ENCODE assay signal across 14 mouse cellular contexts in genomic region chr1:131759667-131760427, GRCm38 (mm10). TPM values are rescaled to one million over a fixed set of nuclear protein-coding genes. Genes with fewer than 3 reads are reported as not detected.
DNase-seq lines count a peak whose midpoint lies in the region; ATAC-seq lines count a peak whose summit lies in the region.
"Had no signal": no experiment of that assay in that cellular context is flagged by ENCODE, and none has a peak within 500 bp of the region (broad histone marks: within the 10 kb centered on the region; RNA-seq: fewer than 3 reads in every experiment).

No protein-coding gene starts in this region.

- no peak overlapping the region for H3K4me3 ChIP-seq in hindbrain, embryonic 10.5 days
- H3K4me3 ChIP-seq in hindbrain, embryonic 16.5 days (ENCODE audit: low read length): no peak overlapping the region
- H3K4me3 ChIP-seq: left cerebral cortex, adult 2 months; neural tube, embryonic 15.5 days; stomach, embryonic 15.5 days had no signal

- H3K4me1 ChIP-seq in hindbrain, embryonic 10.5 days (replicated peaks): peaks cover 18% of the 10 kb centered on the region
- H3K4me1 ChIP-seq in hindbrain, embryonic 16.5 days (ENCODE audit: control insufficient read depth, insufficient read depth, low read depth, low read length): no peaks in the 10 kb centered on the region
- H3K4me1 ChIP-seq: neural tube, embryonic 15.5 days had no signal

- no peaks in the 10 kb centered on the region for H3K36me3 ChIP-seq in hindbrain, embryonic 10.5 days
- H3K36me3 ChIP-seq in hindbrain, embryonic 16.5 days (ENCODE audit: control insufficient read depth, insufficient read depth, low read length): no peaks in the 10 kb centered on the region
- H3K36me3 ChIP-seq: neural tube, embryonic 15.5 days; stomach, embryonic 15.5 days had no signal

- peak overlapping the region; percentile 50 for H3K27ac ChIP-seq in hindbrain, embryonic 10.5 days
- H3K27ac ChIP-seq in hindbrain, embryonic 16.5 days (ENCODE audit: low read depth, low read length): no peak overlapping the region
- H3K27ac ChIP-seq: left cerebral cortex, adult 2 months; neural tube, embryonic 15.5 days; stomach, embryonic 15.5 days had no signal

- ATAC-seq in hindbrain, embryonic 16.5 days: no peak

- 72% methylated on average over 9 of the region's 9 CpGs for WGBS in hindbrain, embryonic 10.5 days
- WGBS in hindbrain, embryonic 16.5 days: 68% methylated on average over 9 of the region's 9 CpGs

- H3K4me2 ChIP-seq in hindbrain, embryonic 16.5 days (ENCODE audit: low read length): no peak overlapping the region
- H3K4me2 ChIP-seq: neural tube, embryonic 15.5 days; stomach, embryonic 15.5 days had no signal

- no peaks in the 10 kb centered on the region for H3K27me3 ChIP-seq in hindbrain, embryonic 10.5 days (ENCODE audit: insufficient read depth, poor library complexity, severe bottlenecking)
- no peaks in the 10 kb centered on the region for H3K27me3 ChIP-seq in hindbrain, embryonic 16.5 days (replicated peaks; ENCODE audit: control insufficient read depth, insufficient read depth, low read length)
- H3K27me3 ChIP-seq: neural tube, embryonic 15.5 days; stomach, embryonic 15.5 days had no signal

- H3K9me3 ChIP-seq in hindbrain, embryonic 10.5 days: no peaks in the 10 kb centered on the region
- H3K9me3 ChIP-seq in hindbrain, embryonic 16.5 days (ENCODE audit: control insufficient read depth, low read length): no peaks in the 10 kb centered on the region
- H3K9me3 ChIP-seq: neural tube, embryonic 15.5 days; stomach, embryonic 15.5 days had no signal

- DNase-seq in hindbrain, embryonic 10.5 days (ENCODE audit: low spot score): no peak
- peak; percentile 1 for DNase-seq in ovary, postnatal 36 days (ENCODE audit: low spot score)
- DNase-seq in ovary, adult 18-20 months (ENCODE audit: low spot score): no peak
- peak; percentile 34 for DNase-seq in induced T-regulatory cell, adult 2 months (ENCODE audit: low read depth)
- no peak for DNase-seq in left cerebral cortex, adult 8-10 months (ENCODE audit: low spot score in 2 of 2)
- DNase-seq in cerebellum, adult 9-10 months: no peak
- DNase-seq: adrenal gland, postnatal 25 days; kidney, postnatal 36 days; right cerebral cortex, postnatal 14 days had no signal

- no peak overlapping the region for H3K9ac ChIP-seq in hindbrain, embryonic 16.5 days (ENCODE audit: low read depth, low read length)
- H3K9ac ChIP-seq: neural tube, embryonic 15.5 days; stomach, embryonic 15.5 days had no signal

RNA-seq across cellular contexts. Expression of gene Slc26a9, which starts 16.0 kb away (rescaled TPM):
- polyA plus RNA-seq in hindbrain, embryonic 10.5 days (2016; fragmentation: Nextera tagmentation; extraction: Ambion mirVana): 0.05 and 1.4 TPM in 2 replicates
- 0.15 and 0.18 TPM in 2 replicates for polyA plus RNA-seq in hindbrain, embryonic 16.5 days (2015; fragmentation: Nextera tagmentation; extraction: Ambion mirVana)
- total RNA-seq in left cerebral cortex, adult 8-10 months (2022): under 1 TPM in 2 of 4 experiments, not detected in 2; 0.06 to 0.13 TPM
- polyA plus RNA-seq: liver, adult 2 months had no signal

RNA-seq across cellular contexts. Expression of gene Pm20d1, which starts 37.3 kb away (rescaled TPM):
- polyA plus RNA-seq in hindbrain, embryonic 10.5 days (2016; fragmentation: Nextera tagmentation; extraction: Ambion mirVana): 1.4 and 2.2 TPM in 2 replicates
- 0.41 and 0.67 TPM in 2 replicates for polyA plus RNA-seq in hindbrain, embryonic 16.5 days (2015; fragmentation: Nextera tagmentation; extraction: Ambion mirVana)
- total RNA-seq in left cerebral cortex, adult 8-10 months (2022): 1 to 10 TPM; 2.1 to 3.3 (median 2.4) TPM

Comparison
In these comparisons a context has a peak if more than half of its experiments do, and no peak if none do; other contexts are left out.
1. DNase-seq: peak in ovary, postnatal 36 days (single experiment) and induced T-regulatory cell, adult 2 months (single experiment); none in hindbrain, embryonic 10.5 days (single experiment), ovary, adult 18-20 months (single experiment), left cerebral cortex, adult 8-10 months (0 of 2) and cerebellum, adult 9-10 months (single experiment).